Mouse (Mus musculus) embryo, embryonic 9.5 days (tissue): ENCODE measurements at regions not wholly inside any gene's neighbourhood (a gene's known extent, or its start where the extent isn't known, plus 50 kb on each side); places are given as distances from the start of the nearest gene placed in this dataset.
"Not testable (repeated sequence)": the region's sequence is repeated elsewhere in the genome, so short reads cannot be mapped to it uniquely, and the experiment has no call there.

Source experiments
- DNase-seq: peaks from one replicate; pipeline ENCODE4 v3.0.0-alpha.2; 2017; ENCODE audit errors: extremely low spot score

GRCm38 (mm10) chr12:15565941-15566784 is 250.6 kb downstream of the Trib2 start:
- DNase-seq = peak; percentile 20

DNA sequence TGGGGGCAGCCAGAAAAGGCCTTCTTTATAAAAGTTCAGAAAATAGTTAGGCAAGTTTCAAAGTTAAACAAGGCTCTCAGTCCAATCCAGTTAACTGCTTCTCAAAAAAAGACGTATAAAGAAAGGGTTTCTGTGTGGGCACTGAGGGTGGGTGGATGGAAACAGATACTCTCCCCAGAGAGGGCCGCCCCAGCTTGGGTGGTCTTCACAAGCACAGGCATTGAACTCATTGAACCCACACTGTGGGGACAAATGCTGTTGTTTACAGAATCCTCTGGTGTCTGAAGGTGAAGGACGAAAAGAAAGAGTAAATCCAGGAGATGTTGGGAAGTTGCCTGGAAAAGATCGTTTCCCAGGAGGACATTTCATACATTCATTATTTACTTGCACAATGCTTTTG is 253.9 kb downstream of the Trib2 start:
- DNase-seq = no peak

GRCm38 (mm10) chr12:15555471-15555870 is 261.3 kb downstream of the Trib2 start:
- DNase-seq = no peak

DNA sequence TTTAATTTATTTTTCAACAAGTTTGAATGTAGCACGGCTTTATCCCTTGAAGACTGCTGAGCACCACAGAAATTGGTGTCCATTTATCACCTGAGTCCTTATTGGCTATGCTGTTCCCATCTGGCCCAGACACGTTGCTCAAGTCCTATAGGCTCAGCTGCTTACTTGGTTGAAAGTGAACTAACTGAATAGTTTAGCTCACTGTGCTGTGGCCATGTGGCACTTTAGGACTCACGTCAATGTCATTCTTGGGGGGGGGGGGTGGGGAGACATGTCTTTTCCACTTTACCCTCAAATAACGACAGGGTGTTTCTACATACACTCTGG is 263.1 kb downstream of the Trib2 start:
- DNase-seq = no peak

GRCm38 (mm10) chr12:15552979-15553680 is 263.6 kb downstream of the Trib2 start:
- DNase-seq = no peak

GRCm38 (mm10) chr12:15552210-15552609 is 264.5 kb downstream of the Trib2 start:
- no peak for DNase-seq

- DNase-seq = no peak
Observed at GRCm38 (mm10) chr12:15551281-15551900, 265.3 kb downstream of the Trib2 start.

DNA sequence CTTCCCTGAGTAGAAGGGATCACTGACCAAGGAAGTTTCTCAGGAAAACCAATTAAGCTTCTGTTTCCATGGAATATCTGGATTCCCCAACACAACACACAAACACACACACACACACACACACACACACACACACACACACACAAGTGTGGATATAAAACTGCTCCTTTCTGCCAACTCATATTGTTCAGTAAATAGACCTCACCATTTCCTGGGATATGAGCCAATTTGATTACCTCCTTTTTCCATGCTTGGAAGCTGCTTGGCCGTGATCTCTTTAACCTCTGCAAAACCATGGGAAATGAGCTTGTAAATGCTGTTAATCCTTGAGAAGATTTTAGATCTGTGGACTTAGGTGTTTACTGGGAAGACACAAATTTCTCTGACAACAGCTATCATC is 272.4 kb downstream of the Trib2 start:
- no peak for DNase-seq

GRCm38 (mm10) chr12:15542486-15542885 is 274.2 kb downstream of the Trib2 start:
- no peak for DNase-seq

DNA sequence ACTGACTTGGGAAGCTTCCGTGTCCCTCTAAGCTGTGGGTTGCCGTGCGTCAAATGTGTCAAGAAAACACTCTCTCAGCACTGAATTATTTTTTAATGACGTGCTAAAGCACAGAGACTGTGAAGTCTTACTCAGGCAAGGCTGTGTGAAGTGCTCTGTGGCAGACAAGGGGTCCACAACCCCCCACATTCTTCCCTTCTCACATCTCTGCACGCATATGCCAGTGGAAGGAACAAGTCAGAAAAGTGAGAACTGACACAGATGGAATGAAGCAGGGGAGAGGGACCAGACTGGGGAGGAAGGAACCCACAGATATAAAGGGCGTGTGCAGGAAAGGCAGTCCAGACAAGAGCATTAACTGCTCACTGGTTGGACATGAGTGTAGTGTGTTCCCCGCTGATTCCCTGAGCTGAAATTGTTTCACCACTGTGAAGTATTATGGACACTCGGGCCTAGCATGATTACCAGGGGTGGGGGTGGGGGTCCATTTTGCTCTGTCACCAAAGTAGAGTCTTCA is 279.8 kb downstream of the Trib2 start:
- DNase-seq = no peak

DNA sequence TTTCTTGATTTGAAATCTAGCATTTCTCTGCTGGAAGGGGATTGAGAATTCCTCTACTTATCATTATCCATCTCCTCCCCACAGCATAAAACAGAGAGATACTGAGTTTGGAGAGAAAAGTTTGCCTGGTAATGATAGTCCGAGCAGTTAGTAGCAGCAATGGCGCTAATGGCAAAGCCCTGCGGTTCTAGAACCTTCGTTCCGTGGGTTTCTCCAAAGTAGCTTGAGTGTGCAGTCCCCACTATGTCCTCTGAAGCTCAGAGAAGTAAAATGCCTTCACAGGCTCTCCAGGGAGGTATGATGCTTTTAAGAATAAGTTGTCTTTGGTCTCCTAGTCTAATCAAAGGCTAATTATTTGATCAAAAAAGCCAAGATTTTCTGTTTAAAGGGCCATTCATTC is 280.5 kb downstream of the Trib2 start:
- no peak for DNase-seq

DNA sequence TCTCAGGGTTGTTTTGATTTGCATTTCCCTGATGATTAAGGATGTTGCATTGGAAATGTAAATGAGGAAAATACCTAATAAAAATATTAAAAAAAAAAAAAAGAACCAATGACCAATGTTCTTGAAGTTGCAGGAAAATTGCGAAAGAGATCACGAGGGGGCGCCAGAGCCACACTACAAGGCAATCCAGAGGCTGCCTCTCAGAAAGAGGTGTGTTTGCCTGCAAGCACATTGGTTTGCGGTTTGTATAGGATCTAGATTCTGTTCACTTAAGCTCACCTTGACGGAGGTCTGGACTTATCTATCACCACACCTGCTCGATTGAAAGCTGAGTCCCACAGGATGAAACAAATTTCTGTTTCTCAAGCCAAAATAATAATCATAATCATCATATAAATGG is 280.9 kb downstream of the Trib2 start:
- peak; percentile 76 for DNase-seq

DNA sequence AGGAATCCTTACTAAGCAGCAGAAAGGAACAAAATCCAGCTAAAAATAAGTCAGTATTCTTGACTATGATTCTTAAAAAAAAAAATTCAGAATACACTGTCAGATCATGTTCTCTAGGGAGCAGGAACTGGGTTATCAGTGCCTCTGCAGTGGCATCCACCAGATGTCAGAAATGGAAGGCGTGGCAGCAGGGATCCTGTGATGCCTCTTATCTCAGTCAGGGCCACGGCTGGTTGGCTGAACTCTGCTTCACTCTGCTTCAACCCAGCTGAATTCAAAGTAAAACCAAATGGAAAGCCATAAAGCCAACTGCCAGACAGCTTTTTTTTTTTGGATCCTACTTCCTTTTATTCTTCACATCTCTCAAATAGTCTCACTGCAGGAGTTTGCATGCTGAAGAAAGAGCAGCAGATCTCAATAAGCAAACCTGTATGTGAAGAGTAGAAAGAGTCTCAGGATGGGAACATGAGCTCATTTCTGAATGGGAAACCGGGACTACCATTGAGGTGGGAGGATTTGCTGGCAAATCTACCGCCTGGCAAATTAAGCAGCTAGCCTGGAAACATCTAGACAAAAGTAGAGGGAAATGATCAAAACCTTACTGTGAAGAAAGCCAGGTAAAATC is 295.8 kb downstream of the Trib2 start:
- DNase-seq = no peak

- no peak for DNase-seq
Observed at GRCm38 (mm10) chr12:15511994-15512393, 304.7 kb downstream of the Trib2 start.

- no peak for DNase-seq
Observed at GRCm38 (mm10) chr12:15507576-15507975, 309.1 kb downstream of the Trib2 start.

- DNase-seq = no peak
Observed at GRCm38 (mm10) chr12:15493640-15494039, 323.1 kb downstream of the Trib2 start.

GRCm38 (mm10) chr12:15472741-15473140 is 344.0 kb downstream of the Trib2 start:
- DNase-seq = no peak

GRCm38 (mm10) chr12:15459429-15459828 is 357.3 kb downstream of the Trib2 start:
- no peak for DNase-seq

DNA sequence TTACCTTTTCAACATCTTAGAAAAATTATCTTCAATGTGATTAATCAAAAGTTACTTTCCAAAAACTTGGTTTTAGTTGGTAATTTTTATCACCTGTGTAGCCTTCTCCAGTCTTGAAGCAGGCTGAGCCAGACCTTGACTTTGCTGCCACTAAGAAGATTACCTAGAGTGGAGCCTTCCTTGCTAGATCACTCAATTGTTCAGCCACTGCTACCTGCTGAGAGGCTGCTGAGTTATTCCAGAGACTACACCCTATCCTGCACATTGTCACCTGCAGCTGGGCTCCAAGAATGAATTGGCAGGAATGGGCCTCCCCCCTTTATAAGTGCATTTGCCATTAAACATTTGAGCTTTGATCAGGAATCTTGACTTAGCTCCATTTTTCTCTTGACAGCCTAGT is 360.4 kb downstream of the Trib2 start:
- not testable (repeated sequence) for DNase-seq

GRCm38 (mm10) chr12:15455744-15456143 is 361.0 kb downstream of the Trib2 start:
- DNase-seq = no peak

DNA sequence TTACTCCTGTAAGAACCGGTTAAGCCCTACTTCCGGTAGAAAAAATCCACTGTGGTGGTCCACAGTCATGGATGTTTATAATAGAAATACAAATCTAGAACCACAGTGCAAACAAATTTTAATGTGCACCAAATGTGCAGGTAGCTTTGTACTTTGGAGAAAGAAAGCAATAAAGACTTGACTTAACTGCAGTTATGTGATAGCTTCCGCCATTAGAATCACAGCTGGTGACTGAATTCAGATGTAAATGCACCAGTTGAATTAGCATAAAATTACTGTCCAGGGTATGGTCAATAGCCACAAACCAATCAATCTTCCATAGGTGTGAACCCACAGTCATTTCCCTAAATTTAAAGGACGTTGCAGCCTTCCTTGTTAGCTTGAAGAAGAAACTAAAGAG is 367.2 kb downstream of the Trib2 start:
- DNase-seq = no peak

GRCm38 (mm10) chr12:15416180-15416766 is 400.4 kb downstream of the Trib2 start:
- DNase-seq = no peak
